Mouse (Mus musculus): ENCODE results near the gene Hist1h3d.

GRCm38 (mm10) chr13:23597957-23598356, 22.4 kb downstream of the Hist1h3d start:
- peak; percentile 83 for TF ChIP-seq CTCF (IDR thresholded peaks at IDR 0.05; ENCODE audit: low read depth)
- TF ChIP-seq EP300 (IDR thresholded peaks at IDR 0.05; ENCODE audit: low read depth): peak; percentile 67

Measured in liver, embryonic 14.5 days (tissue).